Mouse (Mus musculus): ENCODE measurements around the gene Hoxb6. TPM values are rescaled to one million over a fixed set of nuclear protein-coding genes. Genes with fewer than 3 reads are reported as not detected.

The Hoxb6 gene
- polyA plus RNA-seq, 2 experiments from 2014 or later = not detected

DNA sequence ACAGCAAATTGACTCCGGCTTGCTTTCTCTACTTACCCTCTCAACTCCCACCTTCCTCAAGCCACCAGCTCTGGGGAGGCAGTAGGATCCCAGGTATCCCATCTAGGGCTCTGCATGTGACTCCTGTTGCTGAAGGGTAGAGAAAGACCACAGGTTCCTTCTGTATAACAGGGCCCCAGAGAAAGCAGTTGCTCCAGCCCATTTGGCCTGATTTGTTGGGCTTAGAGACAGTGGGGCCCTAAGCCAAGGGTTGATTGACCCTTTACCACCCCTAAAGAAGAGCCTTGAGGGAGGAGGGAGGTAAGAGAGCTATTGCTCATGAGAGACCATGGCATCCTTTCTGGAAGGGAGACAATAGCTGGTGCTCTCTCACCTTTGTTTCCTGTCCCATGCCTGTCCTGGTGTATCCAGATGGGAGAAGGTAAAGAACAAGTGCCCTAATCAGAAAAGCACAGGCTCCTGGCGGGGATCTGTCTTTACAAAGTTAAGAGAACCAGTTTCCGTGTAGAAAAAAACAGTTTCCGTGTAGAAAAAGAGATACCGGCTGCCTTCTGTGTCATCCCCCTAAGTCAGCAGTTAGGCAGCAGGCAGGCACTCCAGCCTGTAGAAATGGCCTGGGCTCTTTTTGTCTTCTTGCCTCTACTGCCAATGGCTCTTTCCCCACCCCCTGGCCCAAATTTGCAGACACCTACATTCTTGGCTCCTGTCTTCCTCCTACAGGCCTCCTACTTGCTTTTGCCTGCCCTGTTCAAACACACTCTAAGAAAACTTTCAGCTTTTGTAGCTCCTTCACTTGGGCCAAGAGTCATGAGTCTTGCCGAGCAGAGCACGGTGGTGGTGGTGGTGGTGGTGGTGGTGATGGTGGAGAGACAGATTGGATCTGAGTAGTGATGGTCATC, 46.9 kb downstream of the Hoxb6 start:
- no peak for ATAC-seq

DNA sequence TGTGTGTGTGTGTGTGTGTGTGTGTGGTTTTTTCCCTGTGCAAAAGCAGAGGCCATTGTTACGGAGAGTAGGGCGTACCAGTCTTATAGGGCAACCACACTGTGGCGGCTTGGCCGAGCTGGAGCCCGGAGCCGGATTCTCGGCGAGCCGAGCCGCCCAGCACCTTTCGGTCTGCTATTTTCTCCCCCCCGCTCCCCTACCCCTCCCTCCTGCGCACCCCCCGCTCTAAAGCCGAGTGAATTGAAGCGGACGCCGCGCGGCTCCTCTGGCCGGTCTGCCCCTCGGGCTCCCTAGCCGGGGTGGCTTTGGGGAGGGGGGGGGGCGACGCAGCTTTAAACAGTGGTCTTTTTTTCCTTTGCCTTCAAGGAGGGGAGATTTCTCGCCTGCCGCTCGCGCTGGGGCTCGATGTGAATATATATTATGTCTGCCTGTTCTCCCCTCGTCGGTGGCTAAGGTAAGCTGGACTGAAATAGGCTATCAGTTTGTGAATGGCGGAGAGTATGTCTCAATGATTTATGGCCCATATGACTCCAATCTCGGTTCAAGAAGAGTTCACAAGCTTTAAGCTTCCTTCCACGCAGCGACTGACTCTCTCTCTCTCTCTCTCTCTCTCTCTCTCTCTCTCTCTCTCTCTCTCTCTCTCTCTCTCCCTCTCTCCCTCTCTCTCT, 48.6 kb downstream of the Hoxb6 start:
- ATAC-seq = no peak

DNA sequence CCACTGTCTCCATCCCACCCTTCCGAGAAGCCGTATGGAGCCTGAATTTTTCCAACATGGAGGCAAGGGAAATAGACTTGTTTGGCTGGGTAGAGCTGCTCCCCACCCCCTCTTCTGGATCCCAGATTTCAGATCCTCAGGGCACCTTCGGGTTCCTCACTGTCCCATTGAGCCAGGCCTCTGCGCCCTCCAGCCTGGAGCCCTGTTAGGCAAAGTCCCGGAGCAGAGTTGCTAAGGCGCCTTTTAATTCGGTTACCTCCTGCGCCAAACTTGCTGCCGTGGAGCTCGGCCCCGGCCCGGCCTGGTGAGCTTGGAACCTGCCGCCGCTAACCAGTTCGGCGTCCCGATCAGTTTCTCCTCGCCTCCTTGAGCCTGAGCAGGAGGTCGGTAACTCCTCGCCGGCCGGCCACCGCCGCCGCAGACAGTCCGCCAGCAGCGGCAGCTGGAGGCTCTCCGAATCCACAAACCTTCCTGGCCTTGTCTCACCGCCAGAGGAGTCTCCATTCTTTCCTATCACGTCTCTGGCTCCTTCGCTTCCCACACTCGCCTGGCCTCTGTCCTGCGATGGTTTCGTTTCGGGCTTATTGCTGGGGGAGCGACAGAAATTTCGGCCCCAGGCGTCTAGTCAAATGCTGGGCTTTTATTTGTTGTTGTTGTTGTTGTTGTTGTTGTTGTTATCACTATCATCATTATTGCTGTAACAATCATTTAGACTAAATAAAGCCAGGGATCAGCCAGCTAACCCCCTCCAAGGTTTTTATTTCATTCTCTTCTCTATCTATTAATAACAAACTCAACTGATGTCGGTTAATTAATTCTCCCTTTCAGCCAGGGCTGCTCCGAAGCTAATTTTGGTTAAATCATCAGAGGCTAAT, 49.7 kb downstream of the Hoxb6 start:
- no peak for ATAC-seq

DNA sequence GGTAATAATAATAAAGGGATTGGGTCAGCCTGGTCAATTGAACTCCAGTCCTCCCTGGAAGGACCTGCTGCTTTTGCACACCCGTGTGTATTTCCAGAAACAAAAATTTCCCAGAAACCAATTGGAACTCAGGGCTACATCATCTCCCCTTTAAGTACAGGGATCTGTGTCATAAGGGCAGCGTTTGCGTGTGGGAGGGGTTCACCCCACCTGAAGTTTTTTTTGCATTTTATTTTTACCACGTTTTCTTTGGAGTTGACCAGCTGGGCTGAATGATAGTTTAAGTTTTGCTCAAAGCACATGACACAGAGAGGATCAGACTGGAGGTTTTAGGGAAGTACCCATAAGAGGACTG, 50.3 kb downstream of the Hoxb6 start:
- no peak for ATAC-seq

DNA sequence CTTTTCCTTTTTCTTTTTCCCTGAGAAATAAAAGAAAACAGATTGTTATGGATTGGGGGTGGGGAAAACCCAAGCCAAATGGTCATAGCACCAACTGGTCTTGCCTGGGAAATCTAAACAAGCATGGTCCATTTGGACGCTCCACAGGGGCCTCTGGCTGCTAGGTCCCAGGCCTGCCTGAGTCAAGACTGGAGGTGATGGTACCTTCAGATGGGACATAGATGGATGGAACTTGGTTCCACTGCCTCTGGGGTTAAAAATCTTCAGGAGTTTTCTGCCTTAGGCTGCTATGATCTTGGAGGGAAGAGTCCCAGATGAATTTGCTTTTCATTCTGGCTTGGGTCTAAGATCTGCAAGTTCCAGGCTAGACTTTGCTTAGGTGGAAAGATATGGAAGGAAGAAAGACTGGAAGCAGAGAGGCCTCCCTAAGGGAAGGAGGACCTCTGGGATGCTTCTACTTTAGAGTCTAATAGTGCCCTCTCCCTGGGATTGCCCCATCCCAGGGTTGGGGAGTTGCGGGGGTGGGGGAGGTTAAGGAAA, 51.0 kb downstream of the Hoxb6 start:
- ATAC-seq = no peak

DNA sequence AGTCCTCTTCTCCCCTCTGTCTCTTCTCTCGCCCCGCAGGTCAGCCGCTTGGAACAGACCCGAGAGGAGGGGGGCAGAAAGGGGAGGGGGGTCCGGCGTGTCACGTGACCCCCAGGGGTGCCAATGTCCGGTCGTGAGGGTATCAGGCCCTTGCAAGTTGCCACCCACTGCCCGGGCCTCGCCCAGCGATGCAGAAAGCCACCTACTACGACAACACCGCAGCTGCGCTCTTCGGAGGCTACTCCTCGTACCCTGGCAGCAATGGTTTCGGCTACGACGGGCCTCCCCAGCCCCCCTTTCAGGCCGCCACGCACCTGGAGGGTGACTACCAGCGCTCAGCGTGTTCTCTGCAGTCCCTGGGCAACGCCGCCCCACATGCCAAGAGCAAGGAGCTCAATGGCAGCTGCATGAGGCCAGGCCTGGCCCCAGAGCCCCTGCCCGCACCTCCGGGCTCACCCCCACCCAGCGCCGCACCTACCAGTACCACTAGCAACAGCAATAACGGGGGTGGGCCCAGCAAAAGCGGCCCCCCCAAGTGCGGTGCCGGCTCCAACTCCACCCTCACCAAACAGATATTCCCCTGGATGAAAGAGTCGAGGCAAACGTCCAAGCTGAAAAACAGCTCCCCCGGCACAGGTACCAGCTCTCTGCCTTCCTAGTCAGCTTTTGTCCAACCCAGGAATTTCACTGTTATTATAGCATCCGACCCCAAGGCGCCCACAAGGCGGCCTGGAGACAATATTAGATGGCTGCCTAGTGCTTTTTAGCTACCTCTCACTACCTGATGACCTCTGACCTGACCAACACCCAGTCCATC, 52.0 kb downstream of the Hoxb6 start:
- ATAC-seq = no peak

DNA sequence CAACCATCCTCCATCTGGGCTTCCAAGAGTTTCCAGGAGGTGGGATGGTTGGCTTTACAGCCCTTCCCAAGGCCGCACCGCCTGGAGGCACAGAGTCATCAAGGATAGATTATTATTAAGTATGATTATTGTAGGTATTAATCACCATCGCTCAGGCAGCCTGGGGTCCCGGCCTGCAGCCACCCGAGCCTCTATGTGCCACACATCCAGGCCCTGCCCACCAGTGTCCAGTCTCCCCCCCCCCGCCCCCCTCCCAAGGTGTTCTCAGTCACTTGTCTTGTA, 52.5 kb downstream of the Hoxb6 start:
- ATAC-seq = no peak

DNA sequence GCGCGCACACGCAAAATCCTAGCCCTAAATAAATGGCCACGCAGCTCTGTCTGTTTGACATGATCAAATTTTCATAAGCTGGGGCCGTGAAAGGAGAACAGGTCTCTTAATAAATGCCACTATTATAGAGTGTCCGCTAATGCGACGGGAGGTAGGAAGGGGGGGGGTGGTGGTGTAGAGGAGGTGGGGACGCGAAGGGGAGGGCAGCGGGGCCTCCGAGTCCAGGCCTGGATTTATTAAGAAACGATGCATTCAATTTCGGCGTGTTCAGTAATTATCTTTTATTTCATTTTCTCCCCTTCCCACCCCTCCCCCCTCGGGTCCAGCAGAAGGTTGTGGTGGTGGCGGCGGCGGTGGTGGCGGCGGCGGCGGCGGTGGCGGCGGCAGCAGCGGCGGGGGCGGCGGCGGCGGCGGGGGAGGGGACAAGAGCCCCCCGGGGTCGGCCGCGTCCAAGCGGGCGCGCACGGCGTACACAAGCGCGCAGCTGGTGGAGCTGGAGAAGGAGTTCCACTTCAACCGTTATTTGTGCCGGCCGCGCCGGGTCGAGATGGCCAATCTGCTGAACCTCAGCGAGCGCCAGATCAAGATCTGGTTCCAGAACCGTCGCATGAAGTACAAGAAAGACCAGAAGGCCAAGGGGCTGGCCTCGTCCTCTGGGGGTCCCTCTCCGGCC, 53.1 kb downstream of the Hoxb6 start:
- no peak for ATAC-seq

DNA sequence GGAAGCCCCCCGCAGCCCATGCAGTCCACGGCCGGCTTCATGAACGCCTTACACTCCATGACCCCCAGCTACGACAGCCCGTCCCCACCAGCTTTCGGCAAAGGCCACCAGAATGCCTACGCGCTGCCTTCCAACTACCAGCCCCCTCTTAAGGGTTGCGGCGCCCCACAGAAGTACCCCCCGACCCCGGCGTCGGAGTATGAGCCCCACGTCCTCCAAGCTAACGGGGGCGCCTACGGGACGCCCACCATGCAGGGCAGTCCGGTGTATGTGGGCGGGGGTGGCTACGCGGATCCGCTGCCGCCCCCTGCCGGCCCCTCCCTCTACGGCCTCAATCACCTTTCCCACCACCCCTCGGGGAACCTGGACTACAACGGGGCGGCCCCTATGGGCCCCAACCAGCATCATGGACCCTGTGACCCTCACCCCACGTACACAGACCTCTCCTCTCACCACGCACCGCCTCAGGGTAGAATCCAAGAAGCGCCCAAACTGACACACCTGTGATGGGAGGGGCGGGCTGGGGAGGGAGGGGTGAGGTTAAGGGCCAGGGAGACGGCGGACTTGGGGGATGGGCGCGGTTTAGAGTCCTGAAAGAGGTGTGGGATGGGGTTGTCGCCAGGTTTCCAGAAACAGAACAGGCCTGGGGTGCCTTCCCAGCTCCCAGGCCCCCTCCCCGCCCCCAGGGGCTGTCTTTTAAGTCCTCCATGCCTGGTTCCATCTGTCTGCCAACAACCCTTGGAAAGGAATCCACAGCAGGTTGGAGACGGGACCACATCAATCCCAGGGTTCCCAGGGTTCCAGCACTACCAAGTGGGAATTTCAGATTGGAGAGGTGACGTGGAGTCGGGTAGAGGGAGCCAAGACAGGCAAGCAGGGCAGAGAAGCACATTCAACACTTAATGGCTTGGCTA, 53.9 kb downstream of the Hoxb6 start:
- ATAC-seq = no peak

DNA sequence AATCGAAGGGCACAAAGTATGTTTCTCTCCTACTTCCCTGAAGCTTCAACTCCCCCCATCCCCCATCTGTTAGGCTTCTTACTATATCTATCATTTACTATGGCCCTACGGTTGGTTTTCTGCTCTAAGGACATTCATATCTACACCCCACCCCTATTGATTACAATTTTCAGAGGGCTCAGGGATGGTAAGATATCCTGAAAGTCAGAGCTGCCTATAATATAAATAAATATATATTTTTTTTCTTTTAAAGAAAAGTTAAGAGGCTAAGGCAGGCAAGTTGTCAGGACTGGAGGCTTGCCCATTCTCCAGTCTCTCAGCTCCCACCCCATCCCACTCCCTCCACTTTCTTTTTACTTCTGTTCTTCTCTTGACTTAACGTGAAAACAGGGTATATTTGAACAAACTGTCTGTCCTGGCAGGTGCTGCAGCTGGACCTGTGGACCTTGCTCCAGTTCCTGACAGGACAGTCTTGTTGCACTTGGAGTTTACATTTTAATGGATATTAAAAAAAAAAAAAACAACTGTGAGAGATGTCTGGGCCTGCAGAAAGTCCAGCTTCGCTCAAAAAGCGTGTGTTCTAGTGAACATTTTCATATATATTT, 54.7 kb downstream of the Hoxb6 start:
- ATAC-seq = no peak

DNA sequence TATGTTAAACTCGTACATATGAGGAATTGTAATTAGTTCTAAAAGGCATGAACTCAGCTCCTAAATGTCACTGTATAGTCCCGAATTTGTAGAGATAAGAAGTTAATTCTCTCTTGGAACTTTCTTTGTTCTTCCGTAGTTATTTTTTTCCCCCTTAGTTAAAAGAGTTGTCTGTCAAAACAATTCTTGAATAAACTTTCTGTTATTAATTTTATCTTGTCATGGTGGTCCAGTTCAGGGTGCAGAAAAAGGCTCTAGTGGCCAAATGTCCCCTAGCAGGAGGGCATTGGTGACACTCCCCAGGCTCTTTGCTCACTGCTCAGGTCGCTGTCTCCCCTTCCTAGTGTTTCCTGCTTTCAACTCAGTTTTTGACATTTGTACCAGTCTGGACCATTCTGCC, 55.4 kb downstream of the Hoxb6 start:
- no peak for ATAC-seq

DNA sequence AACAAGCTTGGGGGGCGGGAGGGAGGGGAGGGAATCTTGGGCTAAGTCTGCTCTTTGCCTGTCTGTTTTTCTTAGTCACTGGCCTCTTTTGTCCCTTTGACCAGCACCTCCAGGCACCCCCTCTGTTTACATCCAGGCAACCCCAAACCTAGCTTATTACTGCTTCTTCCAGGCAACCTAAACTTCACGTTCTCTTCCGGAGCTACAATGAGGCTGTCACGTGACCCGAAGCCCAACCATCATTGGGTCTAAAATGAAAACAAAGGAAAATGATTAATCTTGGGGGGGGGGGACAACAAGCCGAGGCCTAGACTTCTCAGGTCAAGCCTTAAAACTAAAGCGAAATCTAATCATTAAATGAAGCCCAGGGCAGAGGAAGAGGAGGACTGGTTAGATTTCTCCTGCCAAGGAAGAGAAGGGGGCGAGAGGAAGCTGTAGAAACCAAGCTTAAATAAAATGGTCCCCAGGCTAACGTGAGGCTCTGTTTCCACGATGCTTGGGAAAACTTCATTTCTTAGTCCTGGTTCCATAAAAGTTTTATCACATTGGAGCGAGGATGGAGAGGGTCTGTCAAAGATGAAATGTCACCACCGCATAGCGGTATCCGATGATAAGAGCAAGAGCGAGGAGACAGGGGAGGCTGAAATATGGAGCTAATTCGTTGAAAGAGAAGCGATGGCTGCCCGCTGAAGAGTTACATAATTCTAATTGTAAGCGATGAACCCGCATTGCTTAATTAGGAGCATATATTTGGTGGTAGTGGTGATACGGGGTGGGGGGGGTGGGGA, 56.1 kb downstream of the Hoxb6 start:
- no peak for ATAC-seq

DNA sequence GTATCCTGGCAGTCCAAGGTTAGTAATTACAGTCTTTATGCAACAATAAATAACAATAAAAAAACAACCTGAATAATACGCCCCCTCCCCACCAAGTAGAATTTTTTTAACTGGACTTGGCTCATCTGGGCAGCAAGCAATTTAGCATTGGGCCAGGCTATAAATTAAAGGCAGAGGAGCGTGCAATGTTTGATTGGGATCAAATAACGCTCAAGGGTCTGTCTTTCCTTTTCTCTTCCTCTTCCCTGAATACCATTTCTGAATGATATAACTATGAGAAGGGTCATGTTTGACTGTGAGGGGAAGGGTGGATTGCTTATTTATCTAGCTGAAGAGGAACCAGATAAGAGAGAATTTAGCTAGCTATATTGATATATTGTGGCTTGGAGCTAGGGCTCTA, 56.7 kb downstream of the Hoxb6 start:
- ATAC-seq = no peak

DNA sequence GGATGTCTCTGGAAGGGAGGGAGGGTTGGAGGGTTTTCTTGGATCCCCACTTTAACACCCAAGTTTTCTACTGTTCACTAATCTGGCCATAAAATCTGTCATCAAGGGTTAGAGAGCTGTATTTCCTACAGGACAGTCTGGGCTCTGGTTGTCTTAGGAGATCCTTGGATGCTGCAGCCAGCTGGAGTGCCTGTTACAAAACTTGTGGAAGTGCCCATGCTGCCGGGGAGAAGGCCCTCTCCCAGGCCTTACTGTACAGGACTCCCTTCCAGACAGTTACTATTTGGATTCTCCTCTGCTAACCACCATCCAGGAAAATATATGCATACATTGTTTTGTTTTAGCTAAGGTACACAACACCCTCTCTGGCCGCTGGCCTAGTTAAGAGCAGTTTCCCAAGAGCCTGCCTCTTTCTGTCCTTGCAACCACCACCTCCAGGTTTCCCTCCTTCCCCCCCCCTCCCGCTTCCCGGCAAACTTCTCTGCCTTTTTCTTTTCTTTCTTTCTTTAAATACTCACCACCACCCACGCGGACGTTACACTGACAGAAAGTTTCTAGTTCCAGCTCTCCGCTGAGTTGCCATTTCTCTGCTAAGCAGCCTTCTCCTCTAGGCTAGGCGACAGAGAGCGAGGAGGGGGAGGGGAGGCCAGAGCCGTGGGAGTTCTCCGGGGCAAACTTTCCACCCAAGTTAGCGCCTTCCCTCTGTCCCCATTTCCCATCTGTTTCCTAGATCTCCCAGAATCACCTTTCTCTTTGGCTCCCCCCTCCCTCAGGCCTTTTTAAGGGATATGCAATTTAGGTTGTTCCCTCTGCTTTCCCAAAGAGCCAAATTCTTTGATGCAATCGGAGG, 57.4 kb downstream of the Hoxb6 start:
- ATAC-seq = no peak

DNA sequence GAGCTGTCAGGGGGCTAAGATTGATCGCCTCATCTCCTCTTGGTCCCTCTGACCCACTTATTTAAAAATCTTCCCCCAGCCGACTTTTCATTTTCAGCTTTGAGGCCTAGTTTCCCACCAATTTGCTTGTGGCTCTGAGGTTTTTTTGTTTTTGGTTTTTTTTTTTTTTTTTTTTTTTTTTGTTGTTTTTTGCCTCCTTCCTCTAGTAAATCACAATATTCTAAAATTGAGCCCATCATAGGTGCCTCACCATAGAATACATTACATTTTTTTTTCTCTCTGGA, 58.0 kb downstream of the Hoxb6 start, which contains the start of gene Hoxb2:
Gene Hoxb2 (plus strand): TSS at position 185 of the 284 bp plus-strand sequence.
- no peak for ATAC-seq

DNA sequence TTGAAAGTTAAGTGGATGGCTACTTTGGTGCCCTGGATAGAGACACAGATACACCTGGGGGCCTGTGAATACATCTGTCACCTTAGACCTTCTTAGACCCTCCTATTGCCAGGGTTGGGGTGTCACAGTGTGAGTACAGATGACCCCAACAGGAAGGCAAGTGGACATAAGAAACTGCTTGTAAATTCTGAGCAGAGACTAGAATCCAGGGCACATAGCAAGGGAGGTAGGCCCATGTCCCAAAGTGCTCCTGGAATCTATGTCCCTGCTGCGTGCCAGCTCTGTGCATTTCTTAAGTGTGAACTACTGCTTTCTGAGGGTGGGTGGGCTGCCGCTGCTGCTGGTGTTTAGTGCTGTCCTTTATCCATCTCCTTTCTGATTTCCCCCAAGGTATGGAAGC, 58.5 kb downstream of the Hoxb6 start:
- no peak for ATAC-seq
